9 mouse cellular contexts compared by ENCODE assay signal in the genomic region with DNA sequence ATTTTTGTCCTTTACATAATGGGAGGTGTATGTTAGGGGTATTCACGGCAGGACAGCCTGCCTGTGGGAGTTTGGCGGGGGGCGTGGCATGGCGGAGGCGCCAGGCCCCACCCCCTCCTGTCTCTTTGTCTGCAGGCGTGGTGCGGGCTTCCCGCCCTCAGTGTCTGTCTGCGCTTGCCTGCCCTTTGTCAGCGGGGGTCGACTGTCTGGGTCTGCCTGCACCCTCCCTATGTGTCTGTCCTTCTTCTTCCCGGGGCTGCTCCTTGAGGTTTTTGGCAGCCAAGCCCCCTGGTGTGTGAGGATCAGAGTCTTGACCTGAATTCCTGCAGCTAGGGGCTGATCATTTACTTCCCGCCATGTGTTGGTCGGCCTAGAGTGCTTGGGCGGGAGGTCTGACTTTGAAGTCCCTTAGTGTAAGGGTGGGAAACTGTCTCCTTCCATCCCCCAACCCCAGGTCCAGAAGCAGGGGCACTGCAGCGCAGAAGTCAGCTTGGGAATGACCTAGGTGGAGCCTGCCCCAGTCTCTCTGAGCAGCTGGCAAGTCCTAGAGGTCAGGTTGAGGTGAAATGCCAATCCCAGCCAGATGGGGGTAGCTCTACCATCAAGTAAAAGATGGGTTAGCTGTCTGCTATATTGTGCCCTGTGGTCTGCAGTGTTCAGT. TPM values are rescaled to one million over a fixed set of nuclear protein-coding genes. Genes with fewer than 3 reads are reported as not detected.
DNase-seq lines count a peak whose midpoint lies in the region; ATAC-seq and TF ChIP-seq lines count a peak whose summit lies in the region.
"Had no signal": no experiment of that assay in that cellular context is flagged by ENCODE, and none has a peak within 500 bp of the region (broad histone marks: within the 10 kb centered on the region; RNA-seq: fewer than 3 reads in every experiment).

No protein-coding gene starts in this region.

- peak; percentile 27; the same call in 1 of the 2 replicates for TF ChIP-seq CTCF in midbrain, postnatal 0 days (IDR thresholded peaks at IDR 0.05)

- no peaks in the 10 kb centered on the region for H3K36me3 ChIP-seq in heart, embryonic 15.5 days
- H3K36me3 ChIP-seq in limb, embryonic 13.5 days, result peaks cover 26% of the 10 kb centered on the region
- H3K36me3 ChIP-seq in midbrain, postnatal 0 days (ENCODE audit: insufficient read depth, low read length), result peaks cover 7% of the 10 kb centered on the region; the same call in 1 of the 2 replicates

- H3K4me1 ChIP-seq in heart, embryonic 15.5 days (replicated peaks), result peaks cover 60% of the 10 kb centered on the region
- H3K4me1 ChIP-seq in limb, embryonic 13.5 days, result peaks cover 69% of the 10 kb centered on the region
- peaks cover 26% of the 10 kb centered on the region for H3K4me1 ChIP-seq in midbrain, postnatal 0 days (ENCODE audit: insufficient read depth, low read length)

- peak overlapping the region; percentile 51 for H3K9ac ChIP-seq in heart, embryonic 15.5 days
- peak overlapping the region; percentile 70 for H3K9ac ChIP-seq in limb, embryonic 13.5 days
- H3K9ac ChIP-seq in midbrain, postnatal 0 days (replicated peaks; ENCODE audit: low read length, poor library complexity, severe bottlenecking), result peak overlapping the region; percentile 45

- H3K27ac ChIP-seq in heart, embryonic 15.5 days, result peak overlapping the region; percentile 67
- H3K27ac ChIP-seq in limb, embryonic 13.5 days, result peak overlapping the region; percentile 85
- no peak overlapping the region for H3K27ac ChIP-seq in midbrain, postnatal 0 days (ENCODE audit: low read depth, low read length)

- 4% methylated on average over 16 of the region's 16 CpGs for WGBS in heart, embryonic 15.5 days
- WGBS in limb, embryonic 13.5 days, result 1% methylated on average over 16 of the region's 16 CpGs
- WGBS in midbrain, postnatal 0 days, result 1% methylated on average over 15 of the region's 16 CpGs

- peak overlapping the region; percentile 60 for H3K4me2 ChIP-seq in heart, embryonic 15.5 days
- peak overlapping the region; percentile 78 for H3K4me2 ChIP-seq in limb, embryonic 13.5 days (replicated peaks)
- H3K4me2 ChIP-seq in midbrain, postnatal 0 days (ENCODE audit: low read depth, low read length, poor library complexity, severe bottlenecking), result peak overlapping the region; percentile 49

- peak; percentile 70 for ATAC-seq in heart, embryonic 15.5 days (replicated peaks; ENCODE audit: insufficient number of reproducible peaks, insufficient read depth, low FRiP score, low read depth)
- peak; percentile 57 for ATAC-seq in limb, embryonic 13.5 days (ENCODE audit: low FRiP score, low read depth)
- peak; percentile 32; the same call in 1 of the 2 replicates for ATAC-seq in midbrain, postnatal 0 days (ENCODE audit: low FRiP score)
- no peak for ATAC-seq in frontal cortex, adult (ENCODE audit: low TSS enrichment)

- peak overlapping the region; percentile 27 for H3K4me3 ChIP-seq in heart, embryonic 15.5 days
- peak overlapping the region; percentile 36 for H3K4me3 ChIP-seq in limb, embryonic 13.5 days
- H3K4me3 ChIP-seq in midbrain, postnatal 0 days (ENCODE audit: low read depth, low read length), result peak overlapping the region; percentile 19

- H3K9me3 ChIP-seq in heart, embryonic 15.5 days (replicated peaks), result no peaks in the 10 kb centered on the region
- no peaks in the 10 kb centered on the region for H3K9me3 ChIP-seq in limb, embryonic 13.5 days
- H3K9me3 ChIP-seq in midbrain, postnatal 0 days (ENCODE audit: low read length), result no peaks in the 10 kb centered on the region

- peak; percentile 57 to 72 for DNase-seq in cerebellum, postnatal 10 days
- DNase-seq in cerebellum, postnatal 25 days, result no peak
- DNase-seq in ZHBTc4 (ENCODE audit: low read depth, low spot score), result peak; percentile 94
- peak; percentile 44 for DNase-seq in midbrain, postnatal 0 days (ENCODE audit: low spot score)
- DNase-seq in cerebellum, adult 18-20 months, result no peak

- no peaks in the 10 kb centered on the region for H3K27me3 ChIP-seq in heart, embryonic 15.5 days
- no peaks in the 10 kb centered on the region for H3K27me3 ChIP-seq in limb, embryonic 13.5 days
- no peaks in the 10 kb centered on the region for H3K27me3 ChIP-seq in midbrain, postnatal 0 days (ENCODE audit: insufficient read depth, low read length)

RNA-seq across cellular contexts. Expression of a gene that starts 4.4 kb away (rescaled TPM):
- polyA plus RNA-seq in heart, embryonic 15.5 days (2015; fragmentation: Nextera tagmentation; extraction: Ambion mirVana), result 1.4 and 1.6 TPM in 2 replicates
- 5.7 TPM in 2 replicates for polyA plus RNA-seq in limb, embryonic 13.5 days (2015; fragmentation: Nextera tagmentation; extraction: Ambion mirVana)
- total RNA-seq in midbrain, postnatal 0 days (2014; rRNA removed), result 0.27 and 4.6 TPM in 2 replicates
- 14.0 and 15.3 TPM in 2 replicates for polyA plus RNA-seq in midbrain, postnatal 0 days (2015; fragmentation: Nextera tagmentation; extraction: Ambion mirVana)

RNA-seq across cellular contexts. Expression of a gene that starts 32.8 kb away (rescaled TPM):
- 0.60 and 0.77 TPM in 2 replicates for polyA plus RNA-seq in heart, embryonic 15.5 days (2015; fragmentation: Nextera tagmentation; extraction: Ambion mirVana)
- polyA plus RNA-seq in limb, embryonic 13.5 days (2015; fragmentation: Nextera tagmentation; extraction: Ambion mirVana), result 1.6 and 2.0 TPM in 2 replicates
- total RNA-seq in midbrain, postnatal 0 days (2014; rRNA removed), result 5.6 and 5.7 TPM in 2 replicates
- 2.2 and 2.4 TPM in 2 replicates for polyA plus RNA-seq in midbrain, postnatal 0 days (2015; fragmentation: Nextera tagmentation; extraction: Ambion mirVana)

RNA-seq across cellular contexts. Expression of a gene that starts 32.9 kb away (rescaled TPM):
- polyA plus RNA-seq in heart, embryonic 15.5 days (2015; fragmentation: Nextera tagmentation; extraction: Ambion mirVana), result 11.9 and 18.7 TPM in 2 replicates
- polyA plus RNA-seq in limb, embryonic 13.5 days (2015; fragmentation: Nextera tagmentation; extraction: Ambion mirVana), result 27.6 and 29.3 TPM in 2 replicates
- total RNA-seq in midbrain, postnatal 0 days (2014; rRNA removed), result 86.1 and 101 TPM in 2 replicates
- polyA plus RNA-seq in midbrain, postnatal 0 days (2015; fragmentation: Nextera tagmentation; extraction: Ambion mirVana), result 65.9 and 70.7 TPM in 2 replicates

RNA-seq across cellular contexts. Expression of a gene that starts 54.9 kb away (rescaled TPM):
- polyA plus RNA-seq in heart, embryonic 15.5 days (2015; fragmentation: Nextera tagmentation; extraction: Ambion mirVana), result 0.04 and 0.29 TPM in 2 replicates
- 1.9 and 2.2 TPM in 2 replicates for polyA plus RNA-seq in limb, embryonic 13.5 days (2015; fragmentation: Nextera tagmentation; extraction: Ambion mirVana)
- 0.05 and 0.19 TPM in 2 replicates for total RNA-seq in midbrain, postnatal 0 days (2014; rRNA removed)
- 0.38 and 0.56 TPM in 2 replicates for polyA plus RNA-seq in midbrain, postnatal 0 days (2015; fragmentation: Nextera tagmentation; extraction: Ambion mirVana)
- polyA plus RNA-seq: cortical plate, adult 2 months had no signal

RNA-seq across cellular contexts. Expression of a gene that starts 56.2 kb away (rescaled TPM):
- 7.6 and 9.7 TPM in 2 replicates for polyA plus RNA-seq in heart, embryonic 15.5 days (2015; fragmentation: Nextera tagmentation; extraction: Ambion mirVana)
- polyA plus RNA-seq in limb, embryonic 13.5 days (2015; fragmentation: Nextera tagmentation; extraction: Ambion mirVana), result 23.5 and 23.9 TPM in 2 replicates
- 37.7 and 41.8 TPM in 2 replicates for total RNA-seq in midbrain, postnatal 0 days (2014; rRNA removed)
- 11.8 and 11.9 TPM in 2 replicates for polyA plus RNA-seq in midbrain, postnatal 0 days (2015; fragmentation: Nextera tagmentation; extraction: Ambion mirVana)

Comparison
In these comparisons a context has a peak if more than half of its experiments do, and no peak if none do; other contexts are left out.
1. DNase-seq: peak in cerebellum, postnatal 10 days (2 of 2), ZHBTc4 (single experiment) and midbrain, postnatal 0 days (single experiment); none in cerebellum, postnatal 25 days (0 of 2) and cerebellum, adult 18-20 months (0 of 2).
2. Peak in every context shown above with its lines, with median percentiles within 50 percentile points of each other: H3K4me2 ChIP-seq, H3K4me3 ChIP-seq and H3K9ac ChIP-seq.